Mouse (Mus musculus): Measurements from ENCODE around the gene Prpsap1.
A peak's percentile ranks its signal among the peaks of the same experiment; 100 is the strongest.

Gene Prpsap1

DNA sequence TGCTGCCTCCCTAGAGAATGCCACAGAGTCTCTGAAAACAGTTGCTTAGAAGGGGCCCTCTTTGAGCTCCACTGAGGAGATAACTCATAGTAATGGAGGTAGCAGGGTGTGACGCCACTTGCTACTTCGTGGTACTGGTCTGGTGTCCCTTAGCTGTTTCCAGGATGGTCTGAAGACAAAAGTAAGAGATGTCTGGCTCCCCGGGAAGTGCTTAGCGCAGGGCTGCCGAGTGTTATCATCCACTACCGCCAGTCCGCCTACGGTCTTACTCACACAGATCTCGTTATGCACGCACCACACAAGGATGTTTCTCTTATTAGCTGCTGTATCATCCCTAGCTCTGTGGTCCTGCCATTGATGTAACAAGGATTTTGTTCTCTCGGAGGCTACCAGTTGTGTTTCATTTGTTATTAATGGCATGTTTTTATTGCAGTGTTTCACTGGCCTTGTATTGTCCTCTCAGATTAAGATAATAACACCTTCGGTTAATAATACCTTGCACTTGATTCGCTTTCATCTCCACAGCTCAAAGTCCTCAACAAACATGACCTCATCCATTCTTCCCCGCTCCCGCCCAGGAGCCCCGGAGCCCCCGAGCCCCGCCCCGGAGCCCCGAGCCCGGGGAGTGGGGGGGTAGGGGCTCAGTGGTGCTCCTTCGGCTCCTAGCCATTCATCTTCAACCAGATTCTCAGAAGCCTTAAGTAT, 63.1 kb downstream of the Prpsap1 start:
- DNase-seq (ENCODE audit: low read depth, low spot score), result no peak

DNA sequence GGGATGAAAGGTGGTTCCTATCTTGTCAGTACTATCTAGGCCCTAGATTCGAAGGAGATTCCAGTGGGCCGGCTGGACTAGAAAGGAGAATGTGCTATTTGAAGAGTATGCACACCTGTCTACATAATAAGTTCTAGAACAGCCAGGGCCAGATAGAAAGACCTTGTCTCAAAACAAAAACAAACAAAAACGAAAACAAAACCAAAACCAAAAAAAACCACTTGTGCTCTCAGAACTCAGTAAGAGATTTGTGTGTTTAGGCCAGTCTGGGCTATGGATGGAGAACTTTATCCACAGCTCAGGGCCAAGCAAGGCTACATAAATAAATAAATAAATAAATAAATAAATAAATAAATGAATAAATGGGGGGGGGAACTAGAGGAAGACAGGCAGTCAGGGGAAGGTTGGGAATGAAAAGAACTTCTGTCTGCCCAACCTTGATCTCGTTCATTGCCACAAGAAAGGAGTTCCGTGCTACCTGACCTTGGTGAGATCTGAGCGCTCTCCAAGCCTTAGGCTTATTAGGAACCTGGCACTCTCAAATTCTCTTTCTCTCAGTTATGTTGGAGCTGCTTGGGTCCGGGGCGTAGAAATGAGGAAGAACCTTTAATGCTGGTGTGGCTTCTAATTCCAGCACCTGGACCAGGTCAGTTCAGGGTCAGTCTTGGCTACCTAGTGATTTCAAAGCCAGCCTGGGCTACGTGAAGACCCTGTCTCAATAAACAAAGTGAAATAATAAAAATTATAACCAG, 64.0 kb downstream of the Prpsap1 start:
- DNase-seq (ENCODE audit: low read depth, low spot score), result no peak

DNA sequence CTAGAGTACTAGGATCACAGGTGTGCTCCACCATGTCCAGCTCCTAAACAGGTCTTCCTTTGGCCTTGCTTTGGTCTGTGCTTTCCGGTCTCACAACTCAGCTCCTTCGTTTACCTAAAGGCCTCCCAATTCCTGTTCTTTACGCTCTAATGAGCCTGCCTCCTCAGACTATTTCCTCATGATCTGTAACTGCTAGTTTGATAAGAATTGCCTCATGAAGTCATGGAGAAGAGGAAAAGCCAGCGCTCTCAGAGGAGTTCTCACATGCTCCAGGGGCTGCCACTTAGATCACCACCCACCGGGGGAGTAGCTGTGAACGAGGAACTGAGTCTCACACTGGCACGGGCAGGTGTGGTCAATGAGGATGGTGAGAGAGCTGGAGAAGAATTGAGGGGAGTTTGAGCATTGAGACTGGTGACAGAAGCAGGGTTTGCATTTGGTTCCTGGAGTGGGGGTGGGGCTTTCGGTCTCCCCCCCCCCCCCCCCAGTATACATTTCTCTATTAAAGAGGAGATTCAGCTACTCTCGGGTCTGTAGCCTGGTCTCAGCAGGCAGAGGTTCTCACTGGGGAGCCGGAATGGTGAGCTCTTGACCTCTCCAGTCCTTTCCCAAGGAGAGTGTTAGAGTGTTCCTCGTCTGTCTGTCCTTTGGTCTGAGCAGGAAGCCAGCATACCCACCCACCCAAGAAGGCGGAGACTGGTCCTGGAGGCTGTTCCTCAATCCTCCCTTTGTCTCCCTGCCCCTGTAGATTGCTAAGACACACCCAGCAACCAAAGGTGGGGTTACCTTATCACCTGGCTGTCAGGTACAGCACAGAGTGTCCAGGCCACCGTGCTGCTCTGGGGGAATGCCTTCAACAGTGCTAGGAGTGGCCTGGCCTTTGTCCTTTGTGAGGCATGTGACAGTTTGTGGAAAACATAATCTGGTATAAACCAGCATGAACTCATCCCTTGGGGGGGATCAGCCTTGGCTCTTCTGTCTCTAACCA, 64.8 kb downstream of the Prpsap1 start:
- peak; percentile 89 for DNase-seq (ENCODE audit: low read depth, low spot score)

DNA sequence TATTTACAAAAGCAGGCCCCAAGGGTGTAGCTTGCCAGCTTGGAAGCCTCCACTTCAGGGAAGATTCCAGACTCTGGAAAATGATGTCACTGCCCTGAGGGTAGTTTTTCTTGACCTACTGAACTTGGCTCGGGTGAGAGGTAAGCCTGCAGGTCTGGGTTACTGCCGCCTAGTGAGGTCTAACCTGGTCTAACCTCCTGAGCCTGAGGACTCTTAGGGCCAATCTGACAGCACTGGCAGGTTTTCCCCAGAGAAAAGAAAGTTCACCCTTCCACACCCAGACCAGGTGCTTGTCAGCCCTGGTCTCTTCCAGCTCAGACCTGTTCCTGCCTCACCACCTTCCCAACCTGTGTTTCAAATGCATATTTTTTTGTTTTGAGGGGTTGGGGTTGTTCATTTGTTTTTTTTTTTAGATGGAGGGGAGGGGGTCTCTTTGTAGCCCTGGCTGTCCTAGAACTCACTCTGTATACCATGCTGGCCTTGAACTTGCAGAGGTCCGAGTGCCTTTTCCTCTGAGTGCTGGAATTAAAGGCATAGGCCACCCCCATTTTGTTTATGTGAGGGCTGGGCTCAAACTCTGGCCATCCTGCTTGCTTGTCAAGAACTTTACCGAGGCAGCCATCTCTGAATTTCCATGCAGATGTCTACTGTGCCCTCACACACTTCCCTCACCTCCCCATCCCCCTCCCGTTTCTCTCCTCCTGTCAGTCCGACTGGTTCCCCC, 67.0 kb downstream of the Prpsap1 start:
- DNase-seq (ENCODE audit: low read depth, low spot score), result peak; percentile 92

DNA sequence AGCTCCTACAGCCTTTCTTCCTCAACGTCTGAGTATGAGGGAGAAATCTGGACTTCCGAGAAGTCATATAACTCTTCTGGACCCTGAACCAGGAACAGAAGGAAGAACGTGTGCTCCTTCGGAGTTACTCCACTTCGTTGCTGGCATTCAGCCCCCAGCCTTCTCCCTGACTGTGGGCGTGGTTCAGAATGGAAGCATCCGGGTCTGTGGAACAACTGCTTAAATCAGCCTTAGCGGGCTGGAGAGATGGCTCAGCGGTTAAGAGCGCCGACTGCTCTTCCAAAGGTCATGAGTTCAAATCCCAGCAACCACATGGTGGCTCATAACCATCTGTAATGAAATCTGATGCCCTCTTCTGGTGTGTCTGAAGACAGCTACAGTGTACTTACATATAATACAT, 67.7 kb downstream of the Prpsap1 start:
- peak; percentile 90 for DNase-seq (ENCODE audit: low read depth, low spot score)

DNA sequence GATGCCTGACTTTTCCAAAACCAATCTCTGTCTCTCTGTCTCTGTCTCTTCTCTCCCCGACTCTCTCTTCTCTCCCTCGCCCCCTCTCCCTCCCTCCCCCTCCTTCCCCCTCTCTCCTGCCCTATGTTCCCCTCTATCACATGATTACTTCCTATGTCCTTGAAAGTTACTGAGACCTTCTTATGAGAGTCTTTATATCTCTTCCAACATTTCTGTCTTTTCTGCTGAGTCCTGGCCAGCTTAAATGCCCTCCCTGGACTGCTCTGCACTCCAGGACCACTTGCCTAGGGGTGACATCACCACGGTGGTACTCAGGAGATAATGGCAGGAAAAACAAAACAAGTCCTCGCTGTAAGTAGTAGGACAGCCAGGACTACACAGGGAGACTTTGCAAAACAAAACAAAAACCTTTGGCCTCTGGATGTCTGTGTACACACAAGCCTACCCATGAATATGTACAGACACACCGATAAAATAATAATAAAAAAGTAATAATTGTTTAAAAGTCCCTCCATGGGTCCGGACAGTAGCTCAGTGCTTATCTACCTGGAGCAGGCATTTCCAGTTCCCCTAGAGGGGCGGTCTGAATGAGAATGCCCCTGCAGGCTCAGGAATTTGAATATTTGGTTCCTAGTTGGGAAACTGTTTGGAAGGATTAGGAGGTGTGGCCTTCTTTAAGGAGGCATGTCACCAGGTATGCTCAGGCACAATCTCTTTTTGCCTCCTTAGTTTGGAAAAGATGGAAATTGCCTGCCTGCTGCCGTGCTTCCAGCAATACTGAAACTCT, 69.2 kb downstream of the Prpsap1 start:
- peak; percentile 21 for DNase-seq (ENCODE audit: low read depth, low spot score)

DNA sequence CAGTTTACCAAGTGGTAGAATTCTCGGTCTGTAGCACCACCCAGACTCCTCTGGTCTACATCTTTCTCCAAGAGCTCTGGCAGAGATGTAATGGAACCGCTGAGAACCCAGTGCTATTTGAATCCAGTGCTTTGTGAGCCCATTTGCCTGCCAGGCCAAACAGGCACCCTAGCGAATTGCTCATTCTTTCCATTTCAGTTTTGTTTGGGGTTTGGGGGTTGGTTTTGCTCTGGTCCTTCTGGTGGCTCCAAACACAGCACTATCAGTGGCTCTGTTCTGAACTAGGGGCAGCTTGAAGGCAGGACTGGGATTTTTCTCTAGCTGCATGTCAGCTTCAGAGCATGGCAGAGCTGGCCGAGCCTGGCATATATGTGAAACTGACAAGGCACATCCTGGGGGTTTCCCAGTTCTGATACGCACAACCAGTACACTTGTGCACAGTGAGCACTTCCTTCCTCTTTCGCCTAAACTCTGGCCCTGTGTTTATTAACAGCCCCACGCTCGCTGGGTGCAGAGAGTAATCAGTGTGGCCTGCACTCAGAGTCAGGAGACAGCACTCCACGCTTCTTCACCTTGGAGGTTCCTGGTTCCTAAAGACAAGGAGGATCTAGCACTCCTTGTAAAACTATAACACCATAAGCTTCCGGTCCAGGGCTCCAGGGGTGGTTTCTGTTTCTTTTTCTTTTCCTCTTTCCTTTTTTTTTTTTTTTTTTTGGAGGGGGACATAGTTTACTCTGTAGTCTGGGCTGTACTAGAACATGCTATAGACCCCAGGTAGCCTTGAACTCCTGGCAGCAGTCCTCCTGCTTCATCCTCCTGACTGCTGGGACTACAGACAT, 70.0 kb downstream of the Prpsap1 start:
- no peak for DNase-seq (ENCODE audit: low read depth, low spot score)

DNA sequence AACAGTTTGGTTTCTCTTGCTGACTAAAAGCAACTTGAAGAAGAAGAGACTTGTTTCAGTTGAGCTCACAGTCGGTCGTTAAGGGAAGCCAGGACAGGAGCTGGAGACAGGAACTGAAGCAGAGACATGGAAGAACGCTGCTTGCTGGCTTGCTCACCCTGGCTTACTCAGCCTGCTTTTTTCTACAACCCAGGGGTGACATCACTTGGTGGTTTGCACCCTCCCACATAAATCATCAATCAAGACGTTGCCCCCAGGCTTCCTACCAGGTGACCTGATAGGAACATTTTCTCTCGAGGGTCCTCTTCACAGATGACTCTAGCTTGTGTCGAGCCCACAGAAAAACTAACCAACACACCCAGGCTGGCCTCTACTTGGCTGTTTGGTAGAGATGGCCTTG, 70.8 kb downstream of the Prpsap1 start:
- DNase-seq (ENCODE audit: low read depth, low spot score), result no peak

DNA sequence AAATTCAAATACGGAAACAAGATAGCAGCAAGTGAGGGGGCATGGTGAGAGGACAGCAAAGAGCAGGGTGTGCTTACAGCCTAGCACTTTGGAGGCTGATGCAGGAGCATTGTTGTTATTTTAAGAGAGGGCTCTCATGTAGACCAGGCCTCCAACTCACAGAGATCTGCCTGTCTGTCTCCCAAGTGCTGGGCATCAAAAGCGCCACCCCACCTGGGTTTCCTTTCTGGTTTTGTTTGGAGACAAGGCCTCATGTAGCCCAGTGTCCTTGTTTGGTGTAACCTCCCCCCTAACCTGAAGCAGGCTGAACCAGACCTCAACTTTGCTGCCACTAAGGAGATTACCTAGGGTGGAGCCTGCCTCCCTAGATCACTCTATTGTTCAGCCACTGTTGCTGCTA, 71.4 kb downstream of the Prpsap1 start:
- no peak for DNase-seq (ENCODE audit: low read depth, low spot score)

DNA sequence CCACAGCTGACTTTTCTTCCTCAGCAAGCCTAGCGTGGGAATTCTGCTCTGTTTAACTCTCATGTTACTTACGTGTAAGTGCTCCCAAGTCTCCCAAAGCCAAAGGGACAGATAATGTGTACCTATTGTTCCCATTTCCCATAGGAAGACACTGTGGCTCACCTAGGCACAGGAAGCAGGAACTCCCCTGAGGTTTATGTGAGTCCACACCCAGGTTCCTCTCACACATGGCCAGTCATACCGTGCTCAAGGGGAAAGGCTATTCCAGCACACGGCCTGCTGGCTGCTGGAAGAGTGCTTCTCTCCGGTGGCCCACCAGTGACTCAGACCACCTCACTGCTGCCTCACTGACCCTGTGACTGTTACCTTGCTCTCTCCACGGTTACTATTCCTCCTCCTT, 72.9 kb downstream of the Prpsap1 start:
- no peak for DNase-seq (ENCODE audit: low read depth, low spot score)

All from ES-CJ7 (cell line).